Mouse (Mus musculus) embryonic fibroblast, embryonic 13.5 days (primary cell): ENCODE measurements around the gene Bcor. TPM values are rescaled to one million over a fixed set of nuclear protein-coding genes. Genes with fewer than 3 reads are reported as not detected.

Experiments used
- H3K27ac ChIP-seq: 2 replicates; pipeline ENCODE4 v1.5.1; 2012; ENCODE audit warnings: low read length, control low read depth, inconsistent platforms; ENCODE audit not compliant: insufficient read depth
- H3K4me1 ChIP-seq: 2 replicates; pipeline ENCODE4 v1.6.1; 2011; ENCODE audit warnings: low read length; ENCODE audit not compliant: control insufficient read depth, insufficient read depth
- H3K4me3 ChIP-seq: 2 replicates; pipeline ENCODE4 v1.5.1; 2011; ENCODE audit warnings: mild to moderate bottlenecking, control low read depth, low read length; ENCODE audit not compliant: insufficient read depth
- CTCF ChIP-seq: IDR thresholded peaks from 2 replicates; pipeline ENCODE4 v1.5.1; 2011; ENCODE audit warnings: mild to moderate bottlenecking, control low read depth, low read length, moderate library complexity, borderline replicate concordance; ENCODE audit not compliant: insufficient read depth
- POLR2A ChIP-seq: IDR thresholded peaks from 2 replicates; pipeline ENCODE4 v1.6.1; 2011; ENCODE audit warnings: low read depth, mild to moderate bottlenecking, control low read depth, low read length, moderate library complexity
- polyA plus RNA-seq: library from polyadenylated mRNA; stranded (reverse); fragments of >200 nt; gene quantifications from 2 replicates; pipeline ENCODE4 v1.2.4, GENCODE M21; 2011; ENCODE audit warnings: low read depth; ENCODE audit not compliant: missing spikeins, insufficient read length

The Bcor gene
- polyA plus RNA-seq, 1 experiment = 21.9 TPM

- Histone ChIP-seq H3K27ac (peak overlapping the region; percentile 14; the same call in 1 of the 2 replicates), H3K4me1 (0 out of 2 replicates have a peak, but pooled peaks cover 4% of the 10 kb centered on the region), H3K4me3 (no peak overlapping the region)
- TF ChIP-seq POLR2A = no peak
- no peak for TF ChIP-seq CTCF
These were observed 4.7 kb upstream of the Bcor start for GRCm38 (mm10) chrX:12164591-12165529.

- Histone ChIP-seq H3K4me1 (0 out of 2 replicates have a peak, but pooled peaks cover 2% of the 10 kb centered on the region), H3K4me3 (peak overlapping the region; percentile 19), H3K27ac (no peak overlapping the region)
- TF ChIP-seq CTCF (no peak), POLR2A (0 out of 2 replicates have a peak, but pooled peaks have one; percentile 4)
These were observed 647 bp downstream of the Bcor start for GRCm38 (mm10) chrX:12159534-12159881.

GRCm38 (mm10) chrX:12158821-12159533, 1.2 kb downstream of the Bcor start:
- Histone ChIP-seq H3K4me1 (0 out of 2 replicates have a peak, but pooled peaks cover 2% of the 10 kb centered on the region), H3K27ac (peak overlapping the region; percentile 92), H3K4me3 (peak overlapping the region; percentile 19; the same call in 1 of the 2 replicates)
- TF ChIP-seq POLR2A = peak; percentile 7; the same call in 1 of the 2 replicates
- no peak for TF ChIP-seq CTCF

- TF ChIP-seq POLR2A (0 out of 2 replicates have a peak, but pooled peaks have one; percentile 43), CTCF (no peak)
- no peak overlapping the region for H3K4me3 ChIP-seq
- H3K4me1 ChIP-seq = 0 out of 2 replicates have a peak, but pooled peaks cover 2% of the 10 kb centered on the region
- peak overlapping the region; percentile 92 for H3K27ac ChIP-seq
These were observed 1.8 kb downstream of the Bcor start for GRCm38 (mm10) chrX:12158244-12158820.

GRCm38 (mm10) chrX:12157331-12157930, 2.7 kb downstream of the Bcor start:
- Histone ChIP-seq H3K27ac (peak overlapping the region; percentile 92), H3K4me1 (peaks cover 2% of the 10 kb centered on the region; the same call in 1 of the 2 replicates), H3K4me3 (no peak overlapping the region)
- TF ChIP-seq POLR2A (no peak), CTCF (no peak)

GRCm38 (mm10) chrX:12155842-12156291, 4.3 kb downstream of the Bcor start:
- peaks cover 2% of the 10 kb centered on the region; the same call in 1 of the 2 replicates for H3K4me1 ChIP-seq
- no peak for TF ChIP-seq POLR2A
- TF ChIP-seq CTCF = no peak
- no peak overlapping the region for H3K27ac ChIP-seq
- no peak overlapping the region for H3K4me3 ChIP-seq

- Histone ChIP-seq H3K4me1 (peaks cover 2% of the 10 kb centered on the region; the same call in 1 of the 2 replicates), H3K4me3 (no peak overlapping the region), H3K27ac (no peak overlapping the region)
- TF ChIP-seq POLR2A (no peak), CTCF (no peak)
These were observed 4.9 kb downstream of the Bcor start for GRCm38 (mm10) chrX:12155068-12155840.
